Mouse (Mus musculus) adrenal gland, postnatal 4 days (tissue): Measurements from ENCODE around the gene Usp17lc. TPM values are rescaled to one million over a fixed set of nuclear protein-coding genes. Genes with fewer than 3 reads are reported as not detected.
"Not testable (repeated sequence)": the region's sequence is repeated elsewhere in the genome, so short reads cannot be mapped to it uniquely, and the experiment has no call there.

Experiments used
- DNase-seq, 2 experiments: peaks; one replicate each; pipeline ENCODE4 v3.0.0; 2021 to 2022; ENCODE audit warnings: low spot score in 2 of 2, mixed read lengths in 2 of 2
- long read RNA-seq, 2 experiments: library from polyadenylated mRNA; stranded (forward); transcript quantifications; one replicate each; pipeline ENCODE4 v2.0.0; 2021
- microRNA-seq: library from miRNA; unstranded; fragments of <30 nt; microRNA quantifications from one replicate; pipeline ENCODE4 v1.2.0, GENCODE M21; 2021
- total RNA-seq, 2 experiments: library from RNA; stranded (reverse); gene quantifications; 2 replicates each; pipeline ENCODE4 v1.2.3; 2021

Gene Usp17lc
- not detected for total RNA-seq
- long read RNA-seq, experiment 1: 0 reads
- long read RNA-seq, experiment 2: 0 reads

GRCm38 (mm10) chr7:103414772-103415171 lies at the start of gene Usp17lc:
Gene Usp17lc (plus strand): TSS chr7:103415072.
- DNase-seq: not testable (repeated sequence)

GRCm38 (mm10) chr7:103386077-103386476 lies 28.8 kb upstream of the Usp17lc start, which contains the start of gene Olfr603:
Gene Olfr603 (minus strand): TSS chr7:103386177.
- DNase-seq: no peak

- no peak for DNase-seq
Measured at GRCm38 (mm10) chr7:103397758-103398157, 17.1 kb upstream of the Usp17lc start.

DNA sequence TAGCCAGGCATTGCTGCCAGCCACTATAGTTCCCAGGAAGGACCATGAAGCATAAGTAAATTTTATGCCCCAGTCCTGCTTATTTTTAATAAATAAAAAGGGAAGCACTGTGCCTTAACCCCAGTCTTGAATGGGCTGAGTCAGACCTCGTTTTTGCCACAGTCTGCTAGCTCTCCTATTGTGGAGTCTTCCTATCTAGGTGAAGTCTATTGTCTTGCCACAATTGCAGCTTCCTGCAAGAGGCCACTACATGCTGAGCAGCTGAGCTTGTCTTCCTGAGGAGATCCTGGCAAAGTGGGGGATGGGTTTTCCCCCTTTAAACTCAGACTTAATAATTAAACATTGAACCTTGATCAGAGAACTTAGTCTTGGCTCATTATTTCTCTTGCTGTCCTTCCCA lies 15.9 kb upstream of the Usp17lc start:
- no peak for DNase-seq

DNA sequence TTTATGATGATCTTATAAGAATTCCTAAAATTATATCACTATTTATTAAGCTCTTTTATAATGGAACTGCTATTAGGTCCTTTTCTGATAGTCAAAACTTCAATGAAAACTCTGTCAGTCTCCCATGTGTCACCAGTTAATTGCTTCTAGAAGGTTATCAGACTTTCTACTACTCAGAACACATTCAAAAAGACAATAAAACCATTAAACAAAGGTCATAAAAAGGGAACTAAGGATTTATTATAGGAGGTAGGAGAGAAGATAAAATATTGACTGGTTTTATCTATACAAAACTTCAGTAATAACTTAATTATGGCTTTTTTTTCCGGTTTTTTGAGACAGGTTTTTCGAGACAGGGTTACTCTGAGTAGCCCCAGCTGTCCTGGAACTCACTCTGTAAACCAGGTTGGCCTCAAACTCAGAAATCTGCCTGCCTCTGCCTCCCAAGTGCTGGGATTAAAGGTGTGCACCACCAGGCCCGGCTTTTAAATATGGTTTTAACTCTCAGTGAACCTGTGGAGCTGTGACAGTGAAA lies 8.3 kb upstream of the Usp17lc start:
- DNase-seq: not testable (repeated sequence)

- DNase-seq: no peak
Measured at GRCm38 (mm10) chr7:103445339-103445738, 30.5 kb downstream of the Usp17lc start, which contains the start of gene Olfr605. Gene Olfr605 (minus strand): TSS chr7:103445439.

DNA sequence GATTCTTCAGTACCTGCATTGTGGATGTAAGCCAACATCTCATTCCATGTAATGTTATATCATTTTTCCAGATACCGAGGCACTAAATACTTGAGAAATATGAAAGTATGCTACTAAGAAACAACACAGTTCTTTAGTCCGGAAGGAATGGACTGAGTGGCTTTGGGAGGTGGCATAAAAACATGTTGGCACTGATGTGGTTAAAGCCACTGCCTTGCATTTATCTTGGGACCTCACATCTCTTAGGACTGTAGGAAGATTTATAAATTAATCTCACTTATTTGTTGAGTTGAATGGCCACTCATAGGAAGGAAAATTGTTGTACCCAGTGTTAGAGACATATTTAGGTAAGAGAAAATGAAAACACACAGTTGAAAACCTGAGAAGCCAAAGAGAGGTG lies 33.9 kb downstream of the Usp17lc start, which contains the start of gene Olfr606:
TSS of gene Olfr606 (plus strand) at position 301 of the 400 bp plus-strand sequence.
- no peak for DNase-seq

- no peak for DNase-seq
Measured at GRCm38 (mm10) chr7:103460590-103460989, 45.7 kb downstream of the Usp17lc start.

Small RNA genes within 50 kb of the gene (microRNA-seq; reads per million reads assigned to microRNA genes)
- gene Gm25774: not detected

Other genes starting within 250 kb of the Usp17lc start
- gene Olfr591, start 236.7 kb upstream of the Usp17lc start, total RNA-seq: not detected
- gene Olfr592, start 230.3 kb upstream of the Usp17lc start, total RNA-seq: not detected
- not detected for gene Olfr593, start 203.2 kb upstream of the Usp17lc start, total RNA-seq
- gene Olfr594, start 198.1 kb upstream of the Usp17lc start, total RNA-seq: not detected
- not detected for gene Usp17ld, start 162.6 kb upstream of the Usp17lc start, total RNA-seq
- not detected for gene Olfr596, start 109.4 kb upstream of the Usp17lc start, total RNA-seq
- not detected for gene Olfr597, start 98.8 kb upstream of the Usp17lc start, total RNA-seq
- not detected for gene Olfr598, start 91.5 kb upstream of the Usp17lc start, total RNA-seq
- gene Olfr599, start 79.2 kb upstream of the Usp17lc start, total RNA-seq: not detected
- not detected for gene Olfr600, start 65.4 kb upstream of the Usp17lc start, total RNA-seq
- not detected for gene Olfr601, start 52.4 kb upstream of the Usp17lc start, total RNA-seq
- gene Olfr603, start 28.9 kb upstream of the Usp17lc start, total RNA-seq: not detected
- gene Olfr605, start 30.4 kb downstream of the Usp17lc start, total RNA-seq: not detected
- not detected for gene Olfr606, start 34.0 kb downstream of the Usp17lc start, total RNA-seq
- gene Olfr607, start 49.1 kb downstream of the Usp17lc start, total RNA-seq: not detected
- not detected for gene Olfr608, start 54.8 kb downstream of the Usp17lc start, total RNA-seq
- gene Olfr609, start 83.0 kb downstream of the Usp17lc start, total RNA-seq: not detected
- gene Olfr610, start 97.0 kb downstream of the Usp17lc start, total RNA-seq: not detected
- gene Olfr611, start 105.8 kb downstream of the Usp17lc start, total RNA-seq: not detected
- not detected for gene Olfr612, start 127.6 kb downstream of the Usp17lc start, total RNA-seq
- not detected for gene Olfr613, start 133.0 kb downstream of the Usp17lc start, total RNA-seq
- not detected for gene Olfr615, start 141.0 kb downstream of the Usp17lc start, total RNA-seq
- gene Olfr616, start 154.1 kb downstream of the Usp17lc start, total RNA-seq: not detected
- not detected for gene Olfr617, start 158.0 kb downstream of the Usp17lc start, total RNA-seq
- not detected for gene Olfr618, start 175.0 kb downstream of the Usp17lc start, total RNA-seq
- gene Olfr619, start 185.5 kb downstream of the Usp17lc start, total RNA-seq: not detected
- not detected for gene Olfr620, start 197.5 kb downstream of the Usp17lc start, total RNA-seq
- gene Olfr622, start 227.6 kb downstream of the Usp17lc start, total RNA-seq: not detected
- not detected for gene Olfr623, start 248.6 kb downstream of the Usp17lc start, total RNA-seq